Mouse (Mus musculus) neural tube, embryonic 11.5 days (tissue): ENCODE results near the gene Suclg2. TPM values are rescaled to one million over a fixed set of nuclear protein-coding genes. Genes with fewer than 3 reads are reported as not detected.
A peak's percentile ranks its signal among the peaks of the same experiment; 100 is the strongest.

Experiments
- ATAC-seq: fragments of 200-750 bp; cut with Nextera tagmentation; 2 replicates; pipeline ENCODE4 v1.8.0; 2017; ENCODE audit warnings: moderate number of reproducible peaks, mild to moderate bottlenecking, moderate TSS enrichment, moderate library complexity; ENCODE audit not compliant: insufficient read depth, low FRiP score, low TSS enrichment
- DNase-seq: peaks from one replicate; pipeline ENCODE4 v3.0.0-alpha.2; 2015; ENCODE audit warnings: low spot score
- H3K27ac ChIP-seq: fragments of 300-500 bp; sonication (generic); 2 replicates; pipeline ENCODE4 v1.5.1; 2014; ENCODE audit warnings: low read depth, mild to moderate bottlenecking, low read length
- H3K27me3 ChIP-seq: fragments of 300-500 bp; sonication (generic); 2 replicates; pipeline ENCODE4 v1.6.1; 2014; ENCODE audit warnings: mild to moderate bottlenecking, low read length, mixed read lengths; ENCODE audit not compliant: control insufficient read depth, insufficient read depth
- H3K36me3 ChIP-seq: fragments of 300-500 bp; sonication (generic); 2 replicates; pipeline ENCODE4 v1.6.1; 2014; ENCODE audit warnings: mild to moderate bottlenecking, low read length, moderate library complexity, mixed read lengths; ENCODE audit not compliant: control insufficient read depth, insufficient read depth
- H3K4me1 ChIP-seq: fragments of 300-500 bp; sonication (generic); 2 replicates; pipeline ENCODE4 v1.6.1; 2014; ENCODE audit warnings: low read length, mixed read lengths; ENCODE audit not compliant: control insufficient read depth, insufficient read depth
- H3K4me2 ChIP-seq: fragments of 300-500 bp; sonication (generic); 2 replicates; pipeline ENCODE4 v1.6.1; 2014; ENCODE audit warnings: low read depth, mild to moderate bottlenecking, moderate library complexity
- H3K4me3 ChIP-seq: fragments of 300-500 bp; sonication (generic); 2 replicates; pipeline ENCODE4 v1.5.1; 2014; ENCODE audit warnings: low read depth, low read length
- H3K9ac ChIP-seq: fragments of 300-500 bp; sonication (generic); 2 replicates; pipeline ENCODE4 v1.6.1; 2014; ENCODE audit warnings: mild to moderate bottlenecking, low read length
- H3K9me3 ChIP-seq: fragments of 300-500 bp; sonication (generic); 2 replicates; pipeline ENCODE4 v1.6.1; 2016; ENCODE audit warnings: low read length; ENCODE audit not compliant: control insufficient read depth
- WGBS: fragments of 180-500 bp; shearing (Covaris S2); extraction: QIAGEN DNeasy Blood & Tissue Kit; methylation state at CpG from one replicate; pipeline ENCODE4 v1.1.7; 2014; 5-methylcytosine and 5-hydroxymethylcytosine counted together
- polyA plus RNA-seq: library from polyadenylated mRNA; unstranded; fragments of >200 nt; fragmentation: Nextera tagmentation; extraction: Ambion mirVana; gene quantifications from 2 replicates; pipeline ENCODE4 v1.2.1, GENCODE M21; 2014

Suclg2 gene
- polyA plus RNA-seq, 1 experiment from 2014 or later: 41.7 TPM

DNA sequence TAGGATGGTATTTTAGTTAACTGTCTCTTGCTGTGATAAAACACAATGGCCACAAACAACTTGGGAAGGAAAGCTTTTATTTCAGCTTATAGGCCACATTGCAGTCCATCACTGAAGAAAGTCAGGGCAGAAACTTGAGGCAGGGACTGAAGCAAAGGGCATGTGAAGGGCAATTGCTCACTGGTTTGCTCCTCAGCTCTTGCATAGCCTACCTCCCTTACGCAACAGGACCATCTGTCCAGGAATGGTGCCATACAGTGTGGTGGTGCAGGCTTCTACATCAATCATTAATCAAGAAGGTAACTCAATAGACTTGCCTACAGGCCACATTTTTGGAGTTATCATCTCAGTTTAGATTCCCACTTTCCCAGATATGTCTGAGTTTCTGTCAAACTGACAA, 206.9 kb downstream of the Suclg2 start:
- peaks cover 2% of the 10 kb centered on the region; the same call in 1 of the 2 replicates for H3K36me3 ChIP-seq
- WGBS: 94% methylated on average over 1 of the region's 1 CpGs
- no peak overlapping the region for H3K9ac ChIP-seq
- H3K9me3 ChIP-seq: no peaks in the 10 kb centered on the region
- no peak overlapping the region for H3K4me3 ChIP-seq
- H3K4me2 ChIP-seq: no peak overlapping the region
- no peaks in the 10 kb centered on the region for H3K27me3 ChIP-seq
- H3K4me1 ChIP-seq: no peaks in the 10 kb centered on the region
- no peak overlapping the region for H3K27ac ChIP-seq
- DNase-seq (no peak), ATAC-seq (no peak)

DNA sequence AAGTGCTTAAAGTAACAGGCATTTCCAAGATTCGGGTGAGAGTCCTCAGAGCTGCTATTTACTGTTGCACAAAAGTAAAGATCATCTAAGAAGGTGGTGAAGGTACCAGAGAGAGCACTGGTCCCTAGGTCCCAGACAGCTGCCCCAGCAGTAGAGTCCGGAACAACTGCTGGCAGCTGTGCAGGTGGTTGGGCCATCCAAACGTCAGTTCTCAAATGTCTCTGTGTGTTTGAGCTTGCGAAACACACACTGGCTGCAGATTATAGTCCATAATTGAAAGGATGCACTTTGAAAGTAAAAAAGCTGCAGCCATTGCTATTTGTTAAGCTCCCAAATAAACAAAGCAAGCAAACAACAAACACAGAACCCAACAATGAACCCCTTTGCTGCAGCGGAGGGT, 217.8 kb downstream of the Suclg2 start:
- no peak overlapping the region for H3K4me3 ChIP-seq
- DNase-seq: no peak
- no peaks in the 10 kb centered on the region for H3K4me1 ChIP-seq
- no peak overlapping the region for H3K9ac ChIP-seq
- no peaks in the 10 kb centered on the region for H3K27me3 ChIP-seq
- WGBS: 83% methylated on average over 5 of the region's 5 CpGs
- ATAC-seq: no peak
- no peak overlapping the region for H3K27ac ChIP-seq
- no peaks in the 10 kb centered on the region for H3K36me3 ChIP-seq
- H3K9me3 ChIP-seq: no peaks in the 10 kb centered on the region
- no peak overlapping the region for H3K4me2 ChIP-seq

DNA sequence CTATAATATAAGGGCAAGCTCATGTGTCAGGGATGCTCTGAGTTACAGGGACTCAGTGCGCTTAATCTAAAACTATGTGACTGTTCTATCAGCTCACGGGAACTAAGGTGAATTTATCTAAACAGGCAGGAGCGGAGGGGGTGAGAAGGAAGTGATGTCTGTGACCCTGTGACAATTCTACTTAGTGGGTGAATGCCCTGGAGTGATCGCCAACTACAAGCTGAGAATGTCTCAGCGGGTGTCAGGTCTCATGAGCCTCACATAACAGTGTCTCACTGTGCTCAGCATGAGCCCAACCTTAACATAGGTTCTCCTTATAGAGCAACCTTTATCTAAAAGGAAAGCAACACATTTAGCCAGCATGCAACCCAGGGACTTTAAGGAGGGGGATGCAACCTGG, 219.0 kb downstream of the Suclg2 start:
- H3K4me3 ChIP-seq: no peak overlapping the region
- H3K27ac ChIP-seq: no peak overlapping the region
- no peaks in the 10 kb centered on the region for H3K9me3 ChIP-seq
- no peaks in the 10 kb centered on the region for H3K4me1 ChIP-seq
- DNase-seq (no peak), ATAC-seq (no peak)
- H3K4me2 ChIP-seq: no peak overlapping the region
- 71% methylated on average over 5 of the region's 5 CpGs for WGBS
- H3K9ac ChIP-seq: no peak overlapping the region
- no peaks in the 10 kb centered on the region for H3K27me3 ChIP-seq
- no peaks in the 10 kb centered on the region for H3K36me3 ChIP-seq

DNA sequence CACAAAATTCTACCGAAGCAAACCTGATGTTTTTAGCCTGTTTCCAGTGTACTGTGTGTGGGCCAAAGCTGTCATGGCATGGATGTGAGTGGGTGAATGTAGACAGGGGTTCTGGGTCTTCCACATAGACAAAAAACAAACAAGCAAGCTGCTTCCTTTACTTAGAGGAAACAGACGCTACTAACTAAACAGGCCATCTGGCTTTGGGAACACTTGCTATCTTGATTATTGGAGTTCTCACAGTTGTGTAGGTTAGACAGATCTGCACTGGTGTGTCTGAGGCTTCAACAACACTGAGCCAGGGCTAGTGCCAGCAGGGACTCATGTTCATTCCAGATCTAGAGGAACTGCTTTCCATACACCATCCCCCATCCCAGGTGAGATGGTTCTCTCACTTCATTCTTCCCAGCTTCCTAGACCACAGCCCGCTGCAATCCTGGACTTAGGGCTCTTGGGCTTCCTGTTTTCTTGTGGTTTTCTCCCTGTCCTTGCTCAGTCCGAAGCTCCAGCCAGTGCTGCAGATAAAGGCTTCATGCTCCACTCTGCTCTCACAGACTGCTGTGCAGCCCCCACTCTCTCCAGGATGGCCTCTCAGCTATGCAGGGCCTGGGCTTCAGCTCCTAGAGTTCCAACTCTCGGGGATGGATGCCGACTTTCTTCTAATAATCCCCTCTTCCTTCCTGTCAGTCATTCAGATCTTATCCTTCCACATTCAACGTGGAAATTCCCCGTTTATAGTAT, 226.2 kb downstream of the Suclg2 start:
- Histone ChIP-seq H3K27me3 (no peaks in the 10 kb centered on the region), H3K4me3 (no peak overlapping the region), H3K27ac (no peak overlapping the region), H3K4me2 (no peak overlapping the region), H3K4me1 (no peaks in the 10 kb centered on the region), H3K36me3 (no peaks in the 10 kb centered on the region), H3K9ac (no peak overlapping the region), H3K9me3 (no peaks in the 10 kb centered on the region)
- ATAC-seq (no peak), DNase-seq (no peak)
- WGBS: 88% methylated on average over 8 of the region's 8 CpGs

DNA sequence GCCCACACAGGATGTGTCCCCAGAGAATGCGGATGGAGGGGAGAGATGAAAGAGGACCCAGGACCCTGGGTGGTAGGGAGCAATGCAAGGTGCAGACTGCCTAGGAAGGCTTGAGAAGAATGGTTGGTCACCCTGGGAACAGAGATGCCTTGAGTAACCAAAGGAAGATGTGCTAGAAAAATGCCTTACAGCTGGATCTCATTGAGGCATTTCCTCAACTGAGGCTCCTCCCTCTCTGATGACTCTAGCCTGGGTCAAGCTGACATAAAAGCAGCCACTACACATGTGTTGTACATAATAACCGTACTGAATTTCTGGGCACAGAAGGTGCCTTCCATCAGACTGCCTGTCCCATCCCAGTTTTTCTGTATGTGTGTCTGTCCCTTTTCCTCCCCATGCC, 227.6 kb downstream of the Suclg2 start:
- Histone ChIP-seq H3K27me3 (no peaks in the 10 kb centered on the region), H3K4me2 (no peak overlapping the region), H3K36me3 (no peaks in the 10 kb centered on the region), H3K27ac (no peak overlapping the region), H3K4me3 (no peak overlapping the region), H3K9ac (no peak overlapping the region), H3K4me1 (no peaks in the 10 kb centered on the region), H3K9me3 (no peaks in the 10 kb centered on the region)
- no peak for ATAC-seq
- WGBS: 88% methylated on average over 2 of the region's 2 CpGs
- no peak for DNase-seq

DNA sequence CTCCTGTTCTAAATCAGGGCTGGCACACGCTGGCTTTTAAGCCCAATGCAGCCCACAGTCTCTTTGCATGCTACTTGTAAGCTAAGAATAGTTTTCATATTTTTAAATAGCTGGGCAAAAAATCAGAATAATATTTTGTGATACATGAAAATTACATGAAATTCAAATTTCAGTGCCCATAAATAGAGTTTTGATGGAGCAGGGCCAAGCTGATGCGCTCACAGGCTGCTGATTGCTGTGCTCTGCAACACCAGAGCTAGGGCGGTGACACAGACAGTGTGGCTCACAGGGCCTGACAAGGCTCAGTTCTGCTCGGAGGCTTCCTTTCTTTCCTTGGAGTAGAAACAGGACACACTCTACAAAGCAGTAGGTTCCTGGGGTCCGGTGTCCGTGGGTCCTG, 232.8 kb downstream of the Suclg2 start:
- DNase-seq: no peak
- H3K9me3 ChIP-seq: no peaks in the 10 kb centered on the region
- 90% methylated on average over 6 of the region's 6 CpGs for WGBS
- no peaks in the 10 kb centered on the region for H3K4me1 ChIP-seq
- H3K27me3 ChIP-seq: no peaks in the 10 kb centered on the region
- no peak overlapping the region for H3K4me3 ChIP-seq
- ATAC-seq: no peak
- H3K36me3 ChIP-seq: no peaks in the 10 kb centered on the region
- no peak overlapping the region for H3K4me2 ChIP-seq
- H3K9ac ChIP-seq: no peak overlapping the region
- H3K27ac ChIP-seq: no peak overlapping the region

DNA sequence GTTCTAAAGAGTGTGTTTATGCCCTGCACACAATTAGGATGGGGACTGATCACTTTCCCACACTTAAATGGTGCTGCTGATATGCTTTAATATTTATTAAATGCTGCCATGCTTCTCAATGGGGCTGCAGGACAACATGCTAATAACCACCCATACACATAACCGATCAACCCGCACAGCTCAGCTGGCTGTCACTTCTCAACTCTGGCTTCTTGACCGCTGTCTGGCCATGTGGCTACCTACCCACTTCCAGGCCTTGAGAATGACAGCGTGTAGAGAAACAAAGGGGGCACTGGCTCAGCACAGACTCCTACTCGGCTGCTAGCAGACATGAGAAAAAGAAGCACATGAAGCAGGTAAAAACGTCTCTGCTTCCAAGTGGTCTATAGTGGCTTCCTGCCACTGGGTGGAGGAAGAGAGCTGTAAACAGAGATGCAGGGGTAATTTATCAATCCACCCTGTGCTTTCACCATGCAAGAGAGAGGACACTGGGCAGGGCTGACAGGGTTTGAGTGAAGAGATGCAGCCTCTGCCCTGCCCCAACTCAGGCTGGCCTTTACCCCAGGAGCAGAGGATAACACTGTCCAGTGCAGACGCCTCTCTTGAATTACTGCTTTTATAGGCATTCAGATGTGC, 234.3 kb downstream of the Suclg2 start:
- Histone ChIP-seq H3K9me3 (no peaks in the 10 kb centered on the region), H3K4me1 (no peaks in the 10 kb centered on the region), H3K9ac (no peak overlapping the region), H3K36me3 (no peaks in the 10 kb centered on the region), H3K4me2 (no peak overlapping the region), H3K4me3 (no peak overlapping the region), H3K27ac (no peak overlapping the region), H3K27me3 (no peaks in the 10 kb centered on the region)
- 61% methylated on average over 7 of the region's 7 CpGs for WGBS
- peak; percentile 80 for ATAC-seq
- peak; percentile 63 for DNase-seq

DNA sequence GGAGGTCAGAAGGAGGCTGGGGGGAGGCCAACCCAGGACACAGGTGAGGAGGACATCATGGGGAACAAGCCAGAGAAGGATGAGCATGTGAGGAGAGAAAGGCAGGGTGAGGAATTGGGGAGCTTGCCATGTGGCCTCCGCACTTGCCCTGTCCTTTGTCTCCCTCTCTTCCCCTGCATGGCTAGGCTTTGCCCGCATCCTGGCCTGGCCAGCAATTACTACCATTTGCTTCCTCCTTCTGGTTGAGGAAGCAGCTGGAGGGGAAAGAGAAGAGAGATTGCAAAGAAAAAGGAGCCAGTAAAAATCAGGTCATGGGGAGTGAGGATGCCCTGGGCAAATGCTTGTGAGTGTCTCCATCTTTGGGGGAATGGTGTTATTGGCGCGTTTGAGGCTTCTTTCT, 234.9 kb downstream of the Suclg2 start:
- WGBS: 85% methylated on average over 4 of the region's 4 CpGs
- Histone ChIP-seq H3K4me3 (no peak overlapping the region), H3K9me3 (no peaks in the 10 kb centered on the region), H3K27ac (no peak overlapping the region), H3K9ac (no peak overlapping the region), H3K36me3 (no peaks in the 10 kb centered on the region), H3K4me2 (no peak overlapping the region), H3K4me1 (no peaks in the 10 kb centered on the region), H3K27me3 (no peaks in the 10 kb centered on the region)
- ATAC-seq (no peak), DNase-seq (no peak)

DNA sequence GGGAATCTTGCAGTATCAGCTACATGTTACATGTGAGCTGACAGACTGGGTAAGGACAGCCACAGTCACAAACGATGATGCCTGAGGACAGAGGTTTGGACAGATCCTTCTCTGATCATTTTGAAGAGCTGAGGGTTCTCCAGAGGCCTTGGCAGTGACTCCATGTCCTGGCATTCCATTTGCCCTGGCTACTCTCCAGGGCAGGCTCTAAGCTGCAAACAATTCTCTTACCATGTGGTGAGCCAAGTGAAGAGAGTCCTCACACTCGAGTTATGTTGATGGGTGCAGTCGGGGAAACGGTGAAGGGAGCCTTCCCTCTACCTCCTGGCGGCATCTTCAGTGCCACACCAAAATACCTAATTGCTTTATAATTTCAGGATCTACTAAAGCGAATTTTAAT, 235.5 kb downstream of the Suclg2 start:
- H3K27me3 ChIP-seq: no peaks in the 10 kb centered on the region
- H3K4me2 ChIP-seq: no peak overlapping the region
- no peaks in the 10 kb centered on the region for H3K9me3 ChIP-seq
- no peaks in the 10 kb centered on the region for H3K4me1 ChIP-seq
- WGBS: 91% methylated on average over 6 of the region's 6 CpGs
- H3K9ac ChIP-seq: no peak overlapping the region
- DNase-seq (no peak), ATAC-seq (no peak)
- H3K36me3 ChIP-seq: no peaks in the 10 kb centered on the region
- H3K4me3 ChIP-seq: no peak overlapping the region
- H3K27ac ChIP-seq: no peak overlapping the region
